ENCODE assay signal across 8 mouse cellular contexts in the genomic region with DNA sequence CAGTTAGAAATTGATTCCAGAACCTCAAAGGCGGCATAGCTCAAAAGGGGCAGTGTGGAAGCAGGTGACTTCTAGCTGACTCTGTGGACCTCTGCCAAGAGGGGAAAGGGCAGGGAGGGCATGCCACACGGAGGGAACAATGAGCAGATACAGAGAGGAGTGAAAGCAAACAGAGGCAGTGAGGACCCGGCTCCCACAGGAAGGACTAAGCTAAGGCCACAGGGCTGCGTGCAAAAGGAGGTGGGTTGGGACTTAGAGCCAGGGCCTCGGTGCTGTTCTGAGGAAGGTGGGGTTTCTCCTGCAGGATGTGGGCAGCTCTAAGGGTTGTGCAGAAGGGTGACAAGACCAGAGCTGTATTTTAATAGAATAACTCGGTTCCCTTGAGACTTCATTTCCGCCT. TPM values are rescaled to one million over a fixed set of nuclear protein-coding genes. Genes with fewer than 3 reads are reported as not detected.
A peak's percentile ranks its signal among the peaks of the same experiment; 100 is the strongest.
DNase-seq lines count a peak whose midpoint lies in the region; ATAC-seq and TF ChIP-seq lines count a peak whose summit lies in the region.

No protein-coding gene starts in this region.

- no peaks in the 10 kb centered on the region for H3K9me3 ChIP-seq in MEL (replicated peaks; ENCODE audit: insufficient read depth, low read length)

- peaks cover 17% of the 10 kb centered on the region; the same call in 1 of the 2 replicates for H3K79me2 ChIP-seq in heart, adult 2 months (replicated peaks; ENCODE audit: control insufficient read depth, insufficient read depth, low read length)
- H3K79me2 ChIP-seq in MEL (ENCODE audit: control insufficient read depth, insufficient read depth, low read length, poor library complexity): peaks cover 44% of the 10 kb centered on the region

- H3K27ac ChIP-seq in heart, adult 2 months: no peak overlapping the region; the same call in 1 of the 2 replicates
- H3K27ac ChIP-seq in MEL (ENCODE audit: control insufficient read depth, low read depth, low read length): peak overlapping the region; percentile 53

- WGBS in heart, adult 2 months: 23% methylated on average over 7 of the region's 7 CpGs

- no peak for TF ChIP-seq EP300 in heart, adult 2 months (IDR thresholded peaks at IDR 0.05; ENCODE audit: insufficient read depth, low read depth, low read length)
- no peak for TF ChIP-seq EP300 in MEL (IDR thresholded peaks at IDR 0.05; ENCODE audit: low read depth in 1 of 2, low read length in 2 of 2)

- intact Hi-C loops in heart, adult 2 months (cut with DNase I): no loop called here

- TF ChIP-seq RAD21 in MEL (IDR thresholded peaks at IDR 0.05; ENCODE audit: low read depth, low read length): no peak

- TF ChIP-seq CTCF in heart, adult 2 months (IDR thresholded peaks at IDR 0.05): no peak
- no peak for TF ChIP-seq CTCF in MEL (IDR thresholded peaks at IDR 0.05 in 2 of 3, conservative IDR thresholded peaks at IDR 0.05 in 1 of 3; ENCODE audit: control insufficient read depth in 1 of 3, insufficient read depth in 1 of 3, low read depth in 2 of 3, low read length in 3 of 3, poor library complexity in 1 of 3, severe bottlenecking in 1 of 3)

- peaks cover 8% of the 10 kb centered on the region for H3K36me3 ChIP-seq in heart, adult 2 months (ENCODE audit: control insufficient read depth, insufficient read depth, low read length)
- peaks cover 0 to 51% of the 10 kb centered on the region in 2 experiments; a peak in 2 of 4 replicates for H3K36me3 ChIP-seq in MEL (ENCODE audit: control insufficient read depth in 1 of 2, insufficient read depth in 2 of 2, low read length in 2 of 2)

- no peak overlapping the region for H3K4me3 ChIP-seq in heart, adult 2 months
- no peak overlapping the region for H3K4me3 ChIP-seq in MEL (ENCODE audit: control insufficient read depth in 1 of 2, insufficient read depth in 1 of 2, low read depth in 2 of 2, low read length in 2 of 2)

- ATAC-seq in frontal cortex, adult (ENCODE audit: low TSS enrichment): no peak

- H3K9ac ChIP-seq in heart, adult 2 months (ENCODE audit: low read depth, low read length): peak overlapping the region; percentile 28
- peak overlapping the region; percentile 16 for H3K9ac ChIP-seq in MEL (ENCODE audit: control insufficient read depth, low read depth, low read length, poor library complexity, severe bottlenecking)

- peak in 1 of 2 experiments; percentile 31 for DNase-seq in heart, adult 2 months
- DNase-seq in heart, adult 9 months (ENCODE audit: low spot score in 2 of 2): no peak
- DNase-seq in MEL (ENCODE audit: low read depth, low spot score): no peak
- DNase-seq in kidney, adult 8-10 months: peak; percentile 69 to 74
- peak; percentile 77 for DNase-seq in naive thymus-derived CD4-positive, alpha-beta T cell, adult 2 months (ENCODE audit: low read depth)
- no peak for DNase-seq in right cerebral cortex, postnatal 14 days
- no peak for DNase-seq in frontal cortex, postnatal 14 days (ENCODE audit: low spot score in 2 of 2)

- H3K4me1 ChIP-seq in heart, adult 2 months (ENCODE audit: control insufficient read depth, insufficient read depth, low read length): peaks cover 43% of the 10 kb centered on the region
- peaks cover 36 to 53% of the 10 kb centered on the region in 2 experiments for H3K4me1 ChIP-seq in MEL (ENCODE audit: control insufficient read depth in 1 of 2, insufficient read depth in 2 of 2, low read length in 2 of 2)

- no peak for TF ChIP-seq POLR2A in heart, adult 2 months (IDR thresholded peaks at IDR 0.05; ENCODE audit: insufficient read depth, low read depth, low read length)
- TF ChIP-seq POLR2A in MEL (IDR thresholded peaks at IDR 0.05; ENCODE audit: control insufficient read depth in 1 of 2, insufficient read depth in 1 of 2, low read depth in 1 of 2, low read length in 2 of 2, poor library complexity in 1 of 2): no peak

- H3K27me3 ChIP-seq in heart, adult 2 months (ENCODE audit: control insufficient read depth, insufficient read depth, low read length): no peaks in the 10 kb centered on the region
- no peaks in the 10 kb centered on the region for H3K27me3 ChIP-seq in MEL (ENCODE audit: control insufficient read depth in 1 of 2, insufficient read depth in 2 of 2, low read length in 2 of 2)

TF ChIP-seq in MEL, 35 proteins besides CTCF, POLR2A, EP300 and RAD21:
- TF ChIP-seq SIN3A (IDR thresholded peaks at IDR 0.05; ENCODE audit: low read length): no peak
- no peak for TF ChIP-seq MAFK (IDR thresholded peaks at IDR 0.05; ENCODE audit: borderline replicate concordance, low read depth, low read length)
- no peak for TF ChIP-seq GATA1 (IDR thresholded peaks at IDR 0.05; ENCODE audit: low read depth, low read length)
- no peak for TF ChIP-seq TBP (IDR thresholded peaks at IDR 0.05; ENCODE audit: low read depth, low read length)
- no peak for TF ChIP-seq NELFE (IDR thresholded peaks at IDR 0.05; ENCODE audit: low read depth, low read length)
- no peak for TF ChIP-seq POLR2AphosphoS5 (IDR thresholded peaks at IDR 0.05; ENCODE audit: borderline replicate concordance, low read depth, low read length)
- no peak for TF ChIP-seq USF1 (IDR thresholded peaks at IDR 0.05; ENCODE audit: low read depth, low read length)
- no peak for TF ChIP-seq TAL1 (IDR thresholded peaks at IDR 0.05; ENCODE audit: low read length)
- no peak for TF ChIP-seq CHD1 (IDR thresholded peaks at IDR 0.05; ENCODE audit: low read depth, low read length)

RNA-seq across cellular contexts. Expression of a gene that starts 12.2 kb away (rescaled TPM):
- 10 to 100 TPM; 12.3 to 14.7 TPM for total RNA-seq in heart, adult 2 months (2021)
- 8.1 and 8.4 TPM in 2 replicates for polyA plus RNA-seq in heart, adult 2 months (2012; rRNA removed)
- total RNA-seq in MEL (2012; rRNA removed): 7.7 TPM in 2 replicates
- 10 to 100 TPM in 1 of 2 experiments, not detected in 1; 25.3 TPM for polyA plus RNA-seq in MEL (2012; ENCODE audit: insufficient read depth in 1 of 2, insufficient read length in 2 of 2, low read depth in 1 of 2, low replicate concordance in 2 of 2, missing spikeins in 1 of 2)

RNA-seq across cellular contexts. Expression of a gene that starts 58.2 kb away (rescaled TPM):
- total RNA-seq in heart, adult 2 months (2021): under 1 TPM; 0.10 to 0.20 TPM
- polyA plus RNA-seq in heart, adult 2 months (2012; rRNA removed): 0.04 and 0.06 TPM in 2 replicates
- total RNA-seq in MEL (2012; rRNA removed): 0.10 and 0.31 TPM in 2 replicates
- under 1 TPM in 1 of 2 experiments, not detected in 1; 0.46 TPM for polyA plus RNA-seq in MEL (2012; ENCODE audit: insufficient read depth in 1 of 2, insufficient read length in 2 of 2, low read depth in 1 of 2, low replicate concordance in 2 of 2, missing spikeins in 1 of 2)

Comparison
In these comparisons a context has a peak if more than half of its experiments do, and no peak if none do; other contexts are left out.
1. DNase-seq: peak in kidney, adult 8-10 months (2 of 2) and naive thymus-derived CD4-positive, alpha-beta T cell, adult 2 months (single experiment); none in heart, adult 9 months (0 of 2), MEL (single experiment), right cerebral cortex, postnatal 14 days (single experiment) and frontal cortex, postnatal 14 days (0 of 2).